Mouse (Mus musculus) liver, adult 2 months (tissue): ENCODE data around the gene H2-M10.6.

Source experiments
- CTCF ChIP-seq: fragments of 200-500 bp; IDR thresholded peaks from 2 replicates; pipeline ENCODE4 v1.5.1; 2011; ENCODE audit warnings: low read depth, low read length, control low read depth
- POLR2A ChIP-seq: fragments of 200-500 bp; IDR thresholded peaks from 2 replicates; pipeline ENCODE4 v1.6.1; 2011; ENCODE audit warnings: low read length, control low read depth; ENCODE audit not compliant: insufficient read depth; ENCODE audit errors: extremely low read depth

- no peak for TF ChIP-seq POLR2A
- TF ChIP-seq CTCF: no peak
Measured at GRCm38 (mm10) chr17:36861680-36862079, 49.7 kb downstream of the H2-M10.6 start.
